Mouse (Mus musculus) ES-E14 (cell line): ENCODE measurements at regions not wholly inside any gene's neighbourhood (a gene's known extent, or its start where the extent isn't known, plus 50 kb on each side); places are given as distances from the start of the nearest gene placed in this dataset.

Source experiments
- DNase-seq: peaks from one replicate; pipeline ENCODE4 v3.0.0-alpha.2; 2013; ENCODE audit warnings: low read depth, low spot score
- H3K27ac ChIP-seq: 2 replicates; pipeline ENCODE4 v1.5.1; 2012; ENCODE audit warnings: low read depth, mild to moderate bottlenecking, low read length, moderate library complexity, mixed read lengths; ENCODE audit not compliant: poor library complexity, insufficient read depth, severe bottlenecking
- H3K36me3 ChIP-seq: 2 replicates; pipeline ENCODE4 v1.6.1; 2012; ENCODE audit warnings: mild to moderate bottlenecking, low read length, moderate library complexity, mixed read lengths; ENCODE audit not compliant: control insufficient read depth, poor library complexity, insufficient read depth, severe bottlenecking
- H3K4me1 ChIP-seq, 2 experiments: fragments of 150-350 bp in 1 of 2; sonication (generic) in 1 of 2; 2 replicates each; pipeline ENCODE4 v1.6.1; 2012; ENCODE audit warnings: low read length in 2 of 2, mild to moderate bottlenecking in 1 of 2, mixed read lengths in 1 of 2; ENCODE audit not compliant: control insufficient read depth in 2 of 2, insufficient read depth in 2 of 2, poor library complexity in 1 of 2
- H3K4me3 ChIP-seq, 2 experiments: fragments of 150-350 bp in 1 of 2; sonication (generic) in 1 of 2; 2 replicates each; pipeline ENCODE4 v1.5.1; 2012; ENCODE audit warnings: low read length in 2 of 2, low read depth in 1 of 2, mild to moderate bottlenecking in 1 of 2, mixed read lengths in 1 of 2; ENCODE audit not compliant: insufficient read depth in 1 of 2, poor library complexity in 1 of 2, severe bottlenecking in 1 of 2
- H3K9ac ChIP-seq: 2 replicates; pipeline ENCODE4 v1.6.1; 2012; ENCODE audit warnings: low read depth, mild to moderate bottlenecking, low read length, mixed read lengths; ENCODE audit not compliant: poor library complexity, insufficient read depth, severe bottlenecking
- H3K9me3 ChIP-seq: fragments of 150-350 bp; sonication (generic); 2 replicates; pipeline ENCODE4 v1.6.1; 2012; ENCODE audit warnings: low read depth, mild to moderate bottlenecking, low read length; ENCODE audit not compliant: control insufficient read depth, insufficient read depth
- CHD2 ChIP-seq: IDR thresholded peaks from 2 replicates; pipeline ENCODE4 v1.6.1; 2014; ENCODE audit warnings: mild to moderate bottlenecking, low read depth, low read length, inconsistent platforms
- HCFC1 ChIP-seq: IDR thresholded peaks from 2 replicates; pipeline ENCODE4 v1.6.1; 2012; ENCODE audit warnings: low read length, inconsistent platforms, borderline replicate concordance; ENCODE audit not compliant: insufficient read depth
- MAFK ChIP-seq: IDR thresholded peaks from 2 replicates; pipeline ENCODE4 v1.6.1; 2014; ENCODE audit warnings: mild to moderate bottlenecking, low read depth, low read length, inconsistent platforms; ENCODE audit not compliant: insufficient read depth
- ZC3H11A ChIP-seq: IDR thresholded peaks from 2 replicates; pipeline ENCODE4 v1.6.1; 2012; ENCODE audit warnings: low read depth, mild to moderate bottlenecking, inconsistent platforms, low read length, borderline replicate concordance
- ZNF384 ChIP-seq: IDR thresholded peaks from 2 replicates; pipeline ENCODE4 v1.6.1; 2012; ENCODE audit warnings: low read depth, low read length, inconsistent platforms
- in situ Hi-C, 2 experiments: fragments of 600-800 bp; cut with MboI; formaldehyde crosslinking; loops; one replicate each; pipeline ENCODE4 v1.15.1; 2025; ENCODE audit warnings: low sequenced_read_pairs in 2 of 2, inconsistent platforms in 1 of 2; ENCODE audit not compliant: unreplicated experiment in 2 of 2

- no peak overlapping the region for H3K27ac ChIP-seq
- no peak overlapping the region for H3K9ac ChIP-seq
- in situ Hi-C loops = no loop called here
- H3K4me3 ChIP-seq = no peak overlapping the region
- no peaks in the 10 kb centered on the region for H3K4me1 ChIP-seq
- DNase-seq = no peak
- TF ChIP-seq CHD2 = no peak
- no peak for TF ChIP-seq ZNF384
- no peak for TF ChIP-seq HCFC1
- TF ChIP-seq ZC3H11A = no peak
- no peak for TF ChIP-seq MAFK
- H3K9me3 ChIP-seq = no peaks in the 10 kb centered on the region
- H3K36me3 ChIP-seq = no peaks in the 10 kb centered on the region
Observed at GRCm38 (mm10) chr15:67495001-67495658, 994.4 kb upstream of the Lrrc6 start.

GRCm38 (mm10) chr15:67481733-67482132, 981.0 kb upstream of the Lrrc6 start:
- H3K4me1 ChIP-seq = no peaks in the 10 kb centered on the region
- in situ Hi-C loops = no loop called here
- H3K9me3 ChIP-seq = no peaks in the 10 kb centered on the region
- H3K36me3 ChIP-seq = no peaks in the 10 kb centered on the region
- no peak overlapping the region for H3K27ac ChIP-seq
- no peak overlapping the region for H3K4me3 ChIP-seq
- TF ChIP-seq ZC3H11A = no peak
- no peak for TF ChIP-seq CHD2
- TF ChIP-seq MAFK = no peak
- TF ChIP-seq ZNF384 = no peak
- no peak for TF ChIP-seq HCFC1
- DNase-seq = no peak
- H3K9ac ChIP-seq = no peak overlapping the region

DNA sequence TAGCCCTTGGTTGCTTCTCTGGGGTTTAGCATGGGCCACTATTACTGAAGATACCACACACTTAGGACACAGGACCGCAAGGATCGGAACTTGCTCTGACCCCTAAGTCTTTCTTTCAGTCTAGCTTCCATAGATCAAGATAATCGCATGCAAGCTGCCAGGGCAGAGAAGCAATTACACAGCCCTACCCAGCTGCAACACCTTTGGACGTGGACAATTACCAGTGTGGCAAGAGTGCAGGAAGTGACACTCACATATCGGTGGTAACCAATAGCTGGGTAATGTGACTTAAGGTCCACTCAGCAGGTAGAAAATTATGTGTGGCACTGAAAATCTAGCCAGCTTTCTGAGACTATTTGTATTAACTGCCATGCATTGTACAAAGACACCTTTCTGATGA, 973.6 kb upstream of the Lrrc6 start:
- H3K9me3 ChIP-seq = no peaks in the 10 kb centered on the region
- no peaks in the 10 kb centered on the region for H3K4me1 ChIP-seq
- TF ChIP-seq HCFC1 (no peak), MAFK (no peak), ZNF384 (no peak), CHD2 (no peak), ZC3H11A (no peak)
- H3K36me3 ChIP-seq = no peaks in the 10 kb centered on the region
- in situ Hi-C loops = no loop called here
- H3K27ac ChIP-seq = no peak overlapping the region
- DNase-seq = no peak
- no peak overlapping the region for H3K4me3 ChIP-seq
- no peak overlapping the region for H3K9ac ChIP-seq

- no peaks in the 10 kb centered on the region for H3K36me3 ChIP-seq
- TF ChIP-seq MAFK (no peak), ZNF384 (no peak), CHD2 (no peak), HCFC1 (no peak), ZC3H11A (no peak)
- H3K9ac ChIP-seq = no peak overlapping the region
Observed at GRCm38 (mm10) chr15:67472979-67473378, 972.3 kb upstream of the Lrrc6 start.

GRCm38 (mm10) chr15:67471283-67471682, 970.6 kb upstream of the Lrrc6 start:
- no peaks in the 10 kb centered on the region for H3K9me3 ChIP-seq
- DNase-seq = no peak
- H3K36me3 ChIP-seq = no peaks in the 10 kb centered on the region
- no peak overlapping the region for H3K9ac ChIP-seq
- no peaks in the 10 kb centered on the region for H3K4me1 ChIP-seq
- H3K4me3 ChIP-seq = no peak overlapping the region
- in situ Hi-C loops = no loop called here
- H3K27ac ChIP-seq = no peak overlapping the region
- TF ChIP-seq MAFK (no peak), HCFC1 (no peak), ZNF384 (no peak), CHD2 (no peak), ZC3H11A (no peak)

More at GRCm38 (mm10) chr15:67472979-67473378, 972.3 kb upstream of the Lrrc6 start:
- in situ Hi-C loops = no loop called here
- Histone ChIP-seq H3K4me3 (no peak overlapping the region), H3K9me3 (no peaks in the 10 kb centered on the region), H3K4me1 (no peaks in the 10 kb centered on the region), H3K27ac (no peak overlapping the region)
- no peak for DNase-seq
